Mouse (Mus musculus) myocyte (in vitro differentiated cells): ENCODE results near the gene 3110001I22Rik. TPM values are rescaled to one million over a fixed set of nuclear protein-coding genes. Genes with fewer than 3 reads are reported as not detected.
"Not testable (repeated sequence)": the region's sequence is repeated elsewhere in the genome, so short reads cannot be mapped to it uniquely, and the experiment has no call there.

Source experiments
- H3K27me3 ChIP-seq: one replicate; pipeline ENCODE4 v1.6.1; 2011; ENCODE audit not compliant: control insufficient read depth, insufficient read depth, insufficient read length
- H3K36me3 ChIP-seq: one replicate; pipeline ENCODE4 v1.6.1; 2011; ENCODE audit not compliant: control insufficient read depth, insufficient read depth
- H3K4me2 ChIP-seq: one replicate; pipeline ENCODE4 v1.6.1; 2011; ENCODE audit warnings: low read depth, control low read depth
- H3K4me3 ChIP-seq: one replicate; pipeline ENCODE4 v1.5.1; 2011; ENCODE audit warnings: mild to moderate bottlenecking, control low read depth, moderate library complexity
- H3K79me2 ChIP-seq: one replicate; pipeline ENCODE4 v1.6.1; 2011; ENCODE audit not compliant: control insufficient read depth, insufficient read depth
- H3ac ChIP-seq: one replicate; pipeline ENCODE4 v1.6.1; 2011; ENCODE audit not compliant: control insufficient read depth, insufficient read length
- CEBPB ChIP-seq: IDR thresholded peaks from 2 replicates; pipeline ENCODE4 v1.6.1; 2011; ENCODE audit warnings: mild to moderate bottlenecking, moderate library complexity; ENCODE audit not compliant: poor library complexity, insufficient read depth, severe bottlenecking
- E2F4 ChIP-seq: IDR thresholded peaks from one replicate; pipeline ENCODE4 v1.6.1; 2011; ENCODE audit warnings: mild to moderate bottlenecking, control low read depth, moderate library complexity; ENCODE audit not compliant: insufficient read depth
- MAX ChIP-seq: IDR thresholded peaks from one replicate; pipeline ENCODE4 v1.6.1; 2011; ENCODE audit warnings: low read depth, mild to moderate bottlenecking, control low read depth
- MYOD1 ChIP-seq, 3 experiments: IDR thresholded peaks; one replicate each; pipeline ENCODE4 v1.6.1; 2011; ENCODE audit warnings: control low read depth in 2 of 3, low read depth in 2 of 3, mild to moderate bottlenecking in 2 of 3, moderate library complexity in 1 of 3; ENCODE audit not compliant: insufficient read length in 2 of 3, control insufficient read depth in 1 of 3
- MYOG ChIP-seq, 3 experiments: IDR thresholded peaks; one replicate each; pipeline ENCODE4 v1.6.1; 2011; ENCODE audit warnings: control low read depth in 2 of 3, low read depth in 2 of 3, mild to moderate bottlenecking in 2 of 3; ENCODE audit not compliant: insufficient read length in 2 of 3, control insufficient read depth in 1 of 3, insufficient read depth in 1 of 3
- POLR2A ChIP-seq: IDR thresholded peaks from one replicate; pipeline ENCODE4 v1.6.1; 2011; ENCODE audit warnings: low read depth, mild to moderate bottlenecking, control low read depth, moderate library complexity; ENCODE audit not compliant: insufficient read length
- POLR2AphosphoS2 ChIP-seq: IDR thresholded peaks from one replicate; pipeline ENCODE4 v1.6.1; 2011; ENCODE audit warnings: low read depth, control low read depth; ENCODE audit not compliant: insufficient read length
- REST ChIP-seq: IDR thresholded peaks from one replicate; pipeline ENCODE4 v1.6.1; 2011; ENCODE audit warnings: mild to moderate bottlenecking, control low read depth, moderate library complexity; ENCODE audit not compliant: insufficient read depth, insufficient read length
- SRF ChIP-seq: IDR thresholded peaks from one replicate; pipeline ENCODE4 v1.6.1; 2011; ENCODE audit warnings: low read depth; ENCODE audit not compliant: control insufficient read depth, insufficient read length
- TCF12 ChIP-seq: IDR thresholded peaks from one replicate; pipeline ENCODE4 v1.6.1; 2011; ENCODE audit warnings: mild to moderate bottlenecking, control low read depth; ENCODE audit not compliant: poor library complexity, insufficient read depth, severe bottlenecking
- TCF3 ChIP-seq: IDR thresholded peaks from one replicate; pipeline ENCODE4 v1.6.1; 2011; ENCODE audit warnings: low read depth, control low read depth; ENCODE audit not compliant: insufficient read length
- USF1 ChIP-seq: IDR thresholded peaks from one replicate; pipeline ENCODE4 v1.6.1; 2011; ENCODE audit warnings: low read depth, mild to moderate bottlenecking, control low read depth, moderate library complexity
- polyA plus RNA-seq: library from polyadenylated mRNA; unstranded; fragments of >200 nt; fragmentation: generic; extraction: Trizol; gene quantifications from one replicate; pipeline ENCODE4 v1.2.1, GENCODE M21; 2012; ENCODE audit warnings: missing spikeins

Gene 3110001I22Rik
- polyA plus RNA-seq, 1 experiment, result 1.1 TPM

DNA sequence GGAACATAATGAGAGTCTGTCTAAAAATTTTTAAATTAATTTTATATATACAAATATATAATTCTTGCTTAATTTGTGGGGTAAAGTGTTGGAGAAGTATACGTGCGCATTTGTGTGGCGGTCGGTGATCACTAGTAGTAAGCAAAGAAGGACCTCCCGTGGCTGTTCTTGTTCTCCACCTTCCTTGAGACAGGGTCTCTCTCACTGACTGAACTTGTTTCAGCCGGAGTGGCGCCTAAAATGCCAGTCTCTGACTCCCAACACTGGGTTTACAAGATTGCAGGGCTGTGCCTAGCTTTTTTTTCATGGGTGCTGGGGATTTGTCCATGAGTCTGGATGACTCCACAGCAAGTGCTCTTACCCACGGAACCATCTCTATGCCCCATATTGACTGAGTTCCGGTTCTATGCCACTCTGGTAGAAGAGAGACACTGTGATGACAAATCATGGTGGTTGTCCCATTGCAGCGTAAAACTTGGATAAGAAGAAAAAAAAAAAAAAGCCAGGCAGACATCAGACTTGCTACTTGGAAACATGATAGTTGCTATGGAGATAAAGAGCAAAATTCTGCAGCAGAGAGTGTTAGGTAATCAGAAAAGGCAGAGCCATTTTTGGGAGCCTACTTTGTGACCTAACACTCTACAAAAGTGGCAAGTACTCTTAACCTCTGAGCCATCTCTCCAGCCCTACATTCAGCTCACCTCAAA lies 3.2 kb upstream of the 3110001I22Rik start:
- peak overlapping the region; percentile 46 for H3K4me3 ChIP-seq
- peaks cover 4% of the 10 kb centered on the region for H3K36me3 ChIP-seq
- peaks cover 14% of the 10 kb centered on the region for H3K79me2 ChIP-seq
- peak overlapping the region; percentile 47 for H3K4me2 ChIP-seq
- peak overlapping the region; percentile 5 for H3ac ChIP-seq
- TF ChIP-seq REST (no peak), E2F4 (no peak), TCF12 (no peak)
- no peaks in the 10 kb centered on the region for H3K27me3 ChIP-seq

DNA sequence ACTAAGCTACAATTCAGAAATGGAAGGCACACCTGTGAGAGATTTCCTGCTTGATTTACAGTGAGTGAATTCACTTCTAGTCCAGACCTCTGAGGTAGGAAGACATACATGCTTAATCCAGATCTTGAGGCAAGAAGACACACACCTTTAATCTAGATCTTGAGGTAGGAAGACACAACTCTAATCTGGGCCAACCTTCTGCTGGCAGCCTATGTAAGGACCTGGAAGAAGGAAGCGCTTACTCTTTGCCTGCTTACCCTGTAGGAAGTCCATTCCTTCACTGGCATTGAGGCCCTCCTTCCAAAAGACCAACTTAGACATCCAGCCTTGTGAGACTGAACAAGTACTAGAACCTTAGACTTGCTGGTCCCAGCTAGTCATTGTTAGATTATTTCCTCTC lies 2.4 kb upstream of the 3110001I22Rik start:
- H3K4me3 ChIP-seq, result no peak overlapping the region
- no peaks in the 10 kb centered on the region for H3K27me3 ChIP-seq
- TF ChIP-seq TCF3, result no peak
- TF ChIP-seq CEBPB, result no peak
- TF ChIP-seq MAX, result no peak
- no peak for TF ChIP-seq USF1
- no peak for TF ChIP-seq POLR2A
- TF ChIP-seq TCF12, result no peak
- TF ChIP-seq E2F4, result no peak
- no peak for TF ChIP-seq POLR2AphosphoS2
- TF ChIP-seq REST, result no peak
- TF ChIP-seq SRF, result no peak
- no peak overlapping the region for H3K4me2 ChIP-seq
- peaks cover 7% of the 10 kb centered on the region for H3K36me3 ChIP-seq
- no peak overlapping the region for H3ac ChIP-seq
- H3K79me2 ChIP-seq, result peaks cover 20% of the 10 kb centered on the region

- H3K4me3 ChIP-seq, result peak overlapping the region; percentile 92
- H3K4me2 ChIP-seq, result peak overlapping the region; percentile 84
These were observed 833 bp upstream of the 3110001I22Rik start for GRCm38 (mm10) chr16:13670896-13671295.

GRCm38 (mm10) chr16:13672386-13672898 lies 713 bp downstream of the 3110001I22Rik start:
- Histone ChIP-seq H3K4me3 (peak overlapping the region; percentile 92), H3K79me2 (peaks cover 20% of the 10 kb centered on the region), H3ac (peak overlapping the region; percentile 78), H3K36me3 (peaks cover 5% of the 10 kb centered on the region), H3K27me3 (no peaks in the 10 kb centered on the region), H3K4me2 (peak overlapping the region; percentile 92)
- TF ChIP-seq POLR2A (peak; percentile 20), TCF12 (no peak), MYOG (IDR thresholded peaks at IDR 0.05; ENCODE audit: control insufficient read depth in 1 of 3, insufficient read depth in 1 of 3, insufficient read length in 2 of 3, low read depth in 2 of 3) (no peak)

More at GRCm38 (mm10) chr16:13670896-13671295, 833 bp upstream of the 3110001I22Rik start:
- not testable (repeated sequence) for H3K27me3 ChIP-seq, H3K36me3 ChIP-seq, H3ac ChIP-seq
- H3K79me2 ChIP-seq, result peaks cover 20% of the 10 kb centered on the region

DNA sequence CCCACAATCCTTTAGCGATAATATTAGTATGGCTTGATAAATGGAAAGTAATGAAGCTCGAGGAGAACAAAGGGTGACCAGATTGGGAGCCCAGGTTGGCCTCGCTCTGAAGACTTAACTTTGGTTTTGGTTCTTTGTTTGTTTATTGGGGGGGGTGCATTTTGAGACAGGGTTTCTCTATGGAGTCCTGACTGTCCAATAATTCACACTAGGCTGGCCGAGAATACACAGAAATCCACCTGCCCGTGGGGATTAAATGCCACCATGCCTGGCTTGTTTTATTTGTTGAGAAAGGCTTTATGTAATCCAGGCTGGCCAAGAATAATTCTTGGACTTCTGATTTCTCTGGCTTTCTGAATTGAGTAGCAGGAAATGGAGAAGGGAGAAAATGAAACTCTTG lies 1.4 kb downstream of the 3110001I22Rik start:
- H3K27me3 ChIP-seq, result no peaks in the 10 kb centered on the region
- peak overlapping the region; percentile 92 for H3K4me3 ChIP-seq
- H3K36me3 ChIP-seq, result peaks cover 5% of the 10 kb centered on the region
- TF ChIP-seq MYOD1 (IDR thresholded peaks at IDR 0.05; ENCODE audit: control insufficient read depth in 1 of 3, insufficient read length in 2 of 3, low read depth in 2 of 3) (no peak), POLR2A (no peak), MYOG (IDR thresholded peaks at IDR 0.05; ENCODE audit: control insufficient read depth in 1 of 3, insufficient read depth in 1 of 3, insufficient read length in 2 of 3, low read depth in 2 of 3) (no peak), TCF12 (no peak), SRF (no peak), POLR2AphosphoS2 (no peak), USF1 (no peak), REST (no peak), TCF3 (no peak), MAX (no peak), E2F4 (no peak), CEBPB (no peak)
- H3K4me2 ChIP-seq, result peak overlapping the region; percentile 92
- no peak overlapping the region for H3ac ChIP-seq
- H3K79me2 ChIP-seq, result peaks cover 20% of the 10 kb centered on the region
